Mouse (Mus musculus) mouse trophoblast stem cell (cell line): Measurements from ENCODE around the gene Dusp10.

Experiments used
- in situ Hi-C, 2 experiments: fragments of 300-500 bp; cut with MseI, MboI; formaldehyde crosslinking; loops; 2 replicates in 1 of 2; 3 replicates in 1 of 2; pipeline ENCODE4 v1.15.1; 2025

Gene Dusp10

DNA sequence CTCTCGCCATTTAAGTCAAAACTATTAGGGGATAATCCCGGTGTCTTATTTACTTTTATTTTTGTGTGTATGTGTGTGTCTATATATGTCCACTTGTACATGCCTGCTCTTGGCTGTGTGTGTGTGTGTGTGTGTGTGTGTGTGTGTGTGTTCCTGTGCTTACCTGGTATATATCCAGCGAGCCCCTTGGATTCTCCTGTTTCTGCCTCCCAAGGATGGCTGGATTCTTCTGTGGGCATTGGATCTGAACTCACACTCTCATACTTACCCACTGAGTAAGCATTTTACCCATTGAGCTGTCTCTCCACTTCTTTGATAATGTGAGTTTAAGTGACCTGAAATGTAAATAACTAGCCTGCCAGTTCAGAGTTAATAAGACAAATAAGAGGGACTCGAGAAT lies 40.6 kb downstream of the Dusp10 start:
- in situ Hi-C loops = no loop called here

DNA sequence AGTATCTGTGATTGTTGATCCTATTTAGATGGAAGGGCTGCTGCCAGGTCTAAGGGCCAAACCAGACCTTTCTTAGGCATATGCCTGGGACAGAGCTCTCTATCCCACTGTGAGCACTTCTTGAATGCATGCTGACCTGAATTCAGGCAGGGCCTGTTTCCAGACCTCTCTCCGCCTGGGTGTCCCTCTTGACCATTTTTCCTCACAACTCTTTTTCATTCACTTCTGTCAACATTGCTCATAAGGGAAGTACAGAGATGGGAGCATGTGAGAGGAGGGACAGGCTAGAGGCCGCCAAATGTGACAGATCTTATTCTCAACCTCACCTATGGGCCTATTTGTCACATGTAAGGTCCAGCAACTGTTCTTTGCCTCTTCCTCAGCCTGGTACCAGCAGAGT lies 41.1 kb downstream of the Dusp10 start:
- in situ Hi-C loops = no loop called here

DNA sequence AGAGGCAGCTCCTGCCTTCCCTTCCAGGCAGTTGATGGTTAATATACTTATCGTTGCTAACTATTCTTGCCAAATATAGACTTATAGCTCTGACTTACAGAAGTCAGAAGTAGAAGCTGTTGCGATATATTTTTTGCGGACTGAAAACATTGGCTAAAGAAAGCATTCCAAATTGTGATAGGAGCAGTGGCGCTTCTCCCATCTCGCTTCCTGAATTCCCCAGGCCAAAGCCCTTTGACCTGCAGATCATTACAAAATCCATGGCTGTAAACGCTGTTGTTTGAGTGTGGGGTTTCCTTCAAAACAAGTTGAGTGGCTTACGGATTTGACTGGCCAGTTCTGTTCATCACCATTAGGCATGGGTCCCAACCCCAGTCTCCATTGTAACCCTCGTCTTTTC lies 45.1 kb downstream of the Dusp10 start:
- in situ Hi-C loops = no loop called here

DNA sequence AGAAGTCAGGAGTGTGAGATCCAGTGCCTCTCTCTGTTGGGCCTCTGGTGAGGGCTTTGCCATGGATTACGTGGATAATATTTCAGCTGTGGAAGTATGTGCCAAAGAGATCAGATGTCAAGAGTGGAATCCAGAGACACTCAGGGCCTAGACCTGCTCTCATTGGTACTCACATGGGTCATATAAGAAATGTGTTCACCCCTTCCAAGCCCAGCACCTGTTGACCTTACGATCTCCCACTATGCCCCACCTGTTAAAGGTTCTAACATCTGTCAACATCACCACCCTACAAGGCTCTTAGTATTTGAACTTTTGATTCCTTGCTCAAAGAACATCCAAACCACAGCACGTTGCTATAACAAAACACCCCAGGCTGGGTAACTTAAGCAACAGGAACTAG lies 46.7 kb downstream of the Dusp10 start:
- in situ Hi-C loops = no loop called here

GRCm38 (mm10) chr1:184060381-184060780 lies 47.3 kb downstream of the Dusp10 start:
- in situ Hi-C loops = no loop called here

DNA sequence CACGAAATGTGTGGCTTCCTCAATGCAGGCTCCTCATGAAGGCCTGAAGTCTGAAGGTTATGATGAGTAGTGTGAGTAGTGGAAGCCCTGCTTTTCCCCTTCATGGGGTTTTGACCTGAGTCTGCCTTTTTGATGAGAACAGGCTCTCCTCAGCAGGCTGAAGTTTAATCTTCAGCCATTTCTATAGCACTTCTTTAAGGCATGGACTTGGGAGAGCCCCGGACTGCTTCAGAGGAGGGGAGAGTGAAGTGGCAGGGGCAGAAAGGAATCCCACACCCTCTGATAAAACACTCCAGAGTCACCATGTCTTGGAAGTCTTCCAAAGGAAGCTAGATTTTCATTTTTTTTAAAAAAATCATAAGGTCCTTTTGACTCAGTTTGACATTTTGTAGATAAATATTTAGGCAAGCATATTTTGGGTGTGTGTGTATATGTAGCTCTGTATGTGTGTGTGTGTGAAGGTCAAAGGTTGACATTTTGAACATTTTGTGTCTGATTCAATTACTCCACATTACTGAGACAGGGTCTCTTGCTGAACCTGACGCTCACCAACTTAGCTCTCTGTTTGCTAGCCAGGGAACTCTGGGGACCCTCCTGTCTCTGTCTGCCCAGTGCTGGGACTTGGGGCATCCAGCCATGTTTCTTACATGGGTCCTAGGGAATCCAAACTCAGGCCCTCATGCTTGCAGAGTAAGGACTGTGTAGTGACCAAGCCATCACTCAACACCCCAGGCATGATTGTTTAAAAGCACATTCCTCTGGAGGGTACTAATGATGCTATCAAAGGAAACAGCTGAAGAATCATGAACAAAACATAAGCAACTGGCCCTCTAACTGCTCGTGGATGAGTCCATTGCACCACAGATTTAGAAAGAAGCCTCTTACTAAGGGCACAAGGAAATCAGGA lies 48.0 kb downstream of the Dusp10 start:
- in situ Hi-C loops = no loop called here

DNA sequence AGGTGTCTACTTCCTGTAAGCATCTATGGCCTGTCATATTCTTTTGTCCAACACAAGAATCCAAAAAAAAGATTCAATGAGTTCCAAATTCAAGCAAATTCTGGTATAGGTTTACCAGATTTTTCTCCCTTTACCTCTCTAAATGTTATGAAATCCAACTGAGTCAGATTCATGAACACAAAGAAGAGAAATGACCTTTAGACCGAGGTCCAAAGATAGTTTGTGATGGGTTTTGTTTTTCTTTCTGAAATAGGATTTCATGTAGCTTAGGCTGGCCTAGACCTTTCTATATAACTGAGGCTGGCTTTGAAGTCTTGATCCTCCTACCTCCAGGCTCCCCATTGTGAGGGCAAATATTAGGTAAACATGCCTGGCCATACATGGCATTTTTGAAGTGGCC lies 48.8 kb downstream of the Dusp10 start:
- in situ Hi-C loops = no loop called here

DNA sequence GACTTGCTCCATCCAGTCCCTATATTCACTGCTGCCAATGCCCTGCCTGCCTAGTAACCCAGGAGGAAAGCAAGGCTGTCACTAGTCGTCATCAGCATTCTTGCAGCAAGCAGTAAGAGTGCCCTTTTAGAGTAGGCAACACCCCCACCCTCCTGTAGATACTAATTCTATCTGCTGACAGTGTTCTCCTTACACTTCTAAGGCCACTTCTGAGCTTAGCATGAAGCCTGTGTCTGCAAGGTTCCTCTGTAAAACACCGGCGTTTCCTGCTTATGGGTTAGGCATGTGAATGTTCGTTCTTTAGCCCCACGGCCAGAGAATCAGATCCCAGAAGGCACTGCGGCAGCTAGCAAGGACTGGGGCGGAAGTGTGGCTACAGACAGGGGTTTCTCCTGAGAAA lies 51.2 kb downstream of the Dusp10 start:
- in situ Hi-C loops = no loop called here

DNA sequence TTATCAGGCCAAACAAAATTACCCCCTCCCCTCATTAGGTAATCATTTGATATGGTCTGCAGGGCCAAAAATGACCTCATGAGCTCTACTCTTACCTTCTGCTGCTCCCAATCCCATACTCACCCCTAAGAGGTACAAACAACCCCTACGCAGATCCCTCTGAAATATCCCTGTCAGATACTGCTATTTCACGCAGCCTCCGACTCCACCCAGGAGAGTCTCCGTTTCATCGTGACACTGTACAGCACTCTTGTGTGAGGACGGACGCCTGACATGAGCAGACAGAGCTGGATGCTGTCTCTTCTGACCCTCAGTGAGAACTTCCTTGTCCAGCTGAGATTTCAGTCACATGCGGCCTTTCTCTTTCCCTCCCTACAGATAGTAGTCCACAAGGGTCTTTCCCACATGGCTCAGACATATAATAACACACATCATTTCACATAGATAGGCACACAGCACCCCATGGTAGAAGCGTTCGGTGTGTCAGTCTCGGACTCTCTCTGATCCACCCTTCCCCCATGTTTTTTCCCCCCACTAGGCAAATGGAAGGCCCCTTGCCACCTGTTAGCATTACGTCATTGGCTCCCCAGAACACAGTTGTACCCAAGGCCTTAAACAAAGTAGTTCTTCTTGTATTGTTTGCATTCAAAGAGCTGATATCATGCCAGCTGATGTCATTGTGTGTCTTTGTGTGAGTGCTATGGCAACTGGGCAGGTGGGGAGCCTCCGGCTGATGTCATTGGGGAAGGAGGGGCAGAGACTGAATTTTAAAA lies 52.7 kb downstream of the Dusp10 start:
- in situ Hi-C loops = no loop called here

DNA sequence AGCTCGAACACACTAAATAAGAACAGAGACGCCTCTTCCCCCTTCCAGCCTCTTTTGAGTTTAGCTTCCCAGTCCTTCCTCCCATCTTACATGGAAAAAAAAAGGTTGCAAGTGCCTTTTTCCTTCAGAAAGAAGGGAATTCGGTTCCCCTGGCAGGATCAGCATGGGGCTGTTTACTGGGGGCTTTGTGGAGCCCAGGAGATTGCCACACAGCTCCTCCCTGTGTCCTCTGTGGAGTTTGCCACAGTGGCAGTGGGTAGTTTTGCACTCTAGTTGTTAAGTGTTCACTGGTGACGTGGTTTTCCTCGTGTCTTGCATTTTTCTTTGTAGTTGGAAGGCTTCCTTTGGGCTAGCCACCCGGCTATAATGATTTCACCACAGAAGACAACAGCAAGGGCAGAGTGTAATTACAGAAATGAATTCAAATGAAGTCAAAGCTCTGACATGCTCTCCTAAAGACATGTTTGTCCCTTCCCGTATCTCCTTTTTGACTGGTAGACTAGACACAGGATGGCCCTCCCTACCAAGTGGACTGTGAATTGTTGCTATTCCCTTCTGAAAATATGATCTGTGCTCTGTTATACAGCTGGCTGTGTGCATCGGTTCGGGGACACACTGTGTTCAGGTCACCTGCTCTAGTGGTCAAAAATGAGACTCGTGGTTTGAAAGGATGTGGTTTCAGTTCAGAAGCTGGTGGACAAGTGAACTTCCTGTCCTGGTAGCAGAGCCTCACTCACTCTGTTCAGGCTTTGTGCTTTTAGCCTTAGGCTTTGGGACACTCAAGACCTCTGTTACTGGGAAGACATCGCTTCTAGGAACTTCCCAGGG lies 53.6 kb downstream of the Dusp10 start:
- in situ Hi-C loops = no loop called here

DNA sequence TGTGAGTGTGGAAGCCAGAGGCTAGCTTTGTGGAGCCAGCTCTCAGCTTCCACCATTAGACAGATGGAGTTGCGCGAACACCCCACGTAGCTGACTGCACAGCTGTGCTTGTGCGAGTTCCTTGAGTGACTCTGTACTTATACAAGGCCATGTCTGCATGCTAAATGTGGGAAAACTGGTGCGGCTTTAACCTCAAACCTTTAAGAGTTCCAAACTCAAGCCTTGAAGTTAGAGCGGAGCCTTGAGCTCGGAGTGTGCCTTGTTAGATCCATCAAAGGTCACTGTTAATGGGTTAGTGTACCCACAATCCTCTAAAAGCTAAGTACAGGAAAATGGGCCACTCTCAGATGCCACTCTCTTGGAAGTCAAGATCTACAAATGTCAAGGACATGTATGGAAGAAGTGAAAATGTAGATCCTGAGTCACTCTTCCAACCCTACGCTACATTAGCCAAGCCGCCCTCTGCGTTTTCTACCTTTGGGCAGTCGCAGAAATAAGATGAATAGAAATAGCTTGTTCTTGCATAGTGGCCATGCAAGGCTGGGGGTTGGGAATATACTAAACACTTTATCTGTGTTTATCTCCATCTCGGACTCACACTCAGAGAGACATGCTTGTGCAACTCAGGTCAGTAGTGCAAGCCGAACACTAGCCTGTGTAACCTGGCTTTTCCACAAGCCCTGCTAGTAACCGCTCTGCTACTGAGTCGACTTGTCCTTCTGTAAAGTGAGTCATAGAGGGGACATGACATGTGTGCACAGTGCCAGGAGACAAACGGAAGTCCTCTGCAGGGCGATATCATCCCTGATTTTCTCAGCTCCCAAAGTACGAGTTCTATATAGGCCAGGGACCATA lies 54.8 kb downstream of the Dusp10 start:
- in situ Hi-C loops = no loop called here

- in situ Hi-C loops = no loop called here
Observed at GRCm38 (mm10) chr1:184068971-184069370, 55.9 kb downstream of the Dusp10 start.

GRCm38 (mm10) chr1:184076065-184076464 lies 63.0 kb downstream of the Dusp10 start:
- in situ Hi-C loops = no loop called here

- in situ Hi-C loops = no loop called here
Observed at GRCm38 (mm10) chr1:184076756-184077155, 63.7 kb downstream of the Dusp10 start.

- in situ Hi-C loops = no loop called here
Observed at GRCm38 (mm10) chr1:184079304-184079703, 66.2 kb downstream of the Dusp10 start.

- in situ Hi-C loops = no loop called here
Observed at GRCm38 (mm10) chr1:184082661-184083060, 69.6 kb downstream of the Dusp10 start.

DNA sequence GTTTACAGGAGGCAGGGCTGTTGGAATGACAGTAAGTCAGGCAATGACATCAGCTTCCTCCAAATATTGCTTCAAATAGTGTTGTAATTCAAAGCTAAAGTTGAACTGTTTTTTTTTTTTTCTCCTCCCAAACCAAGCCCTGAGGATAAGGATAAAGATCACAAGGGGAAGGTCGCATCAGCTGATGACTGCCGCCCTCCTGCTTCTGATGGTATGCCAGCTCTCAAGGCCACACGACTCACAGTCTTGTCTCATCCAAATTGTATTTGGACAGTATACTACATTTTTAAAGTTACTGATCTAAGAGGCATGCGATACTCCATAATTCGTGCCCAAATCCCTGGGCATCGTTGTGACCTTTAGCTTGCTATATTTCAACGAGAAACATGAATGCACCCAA lies 70.1 kb downstream of the Dusp10 start:
- in situ Hi-C loops = no loop called here

- in situ Hi-C loops = no loop called here
Observed at GRCm38 (mm10) chr1:184084961-184085360, 71.9 kb downstream of the Dusp10 start.

DNA sequence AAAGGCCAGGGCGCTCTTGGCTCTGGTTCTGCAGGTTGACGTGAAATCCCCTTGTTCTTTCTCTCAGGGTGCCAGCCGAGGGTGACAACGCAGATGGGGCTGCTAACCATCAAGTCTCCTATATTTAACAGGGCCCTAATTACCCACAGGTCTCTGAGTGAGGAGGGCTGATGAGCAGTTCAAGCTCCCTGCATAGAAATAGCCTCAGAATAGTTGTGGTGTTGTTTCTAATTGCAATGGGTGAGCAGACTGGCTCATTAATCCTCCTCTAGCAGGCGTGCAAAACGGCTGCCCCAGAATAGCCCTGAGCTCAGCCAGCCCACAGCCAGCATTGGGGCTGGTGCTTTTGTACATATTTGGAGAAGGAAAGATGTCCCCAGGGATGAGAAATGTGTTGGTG lies 77.4 kb downstream of the Dusp10 start:
- in situ Hi-C loops = no loop called here

GRCm38 (mm10) chr1:184094914-184095313 lies 81.8 kb downstream of the Dusp10 start:
- in situ Hi-C loops = no loop called here

DNA sequence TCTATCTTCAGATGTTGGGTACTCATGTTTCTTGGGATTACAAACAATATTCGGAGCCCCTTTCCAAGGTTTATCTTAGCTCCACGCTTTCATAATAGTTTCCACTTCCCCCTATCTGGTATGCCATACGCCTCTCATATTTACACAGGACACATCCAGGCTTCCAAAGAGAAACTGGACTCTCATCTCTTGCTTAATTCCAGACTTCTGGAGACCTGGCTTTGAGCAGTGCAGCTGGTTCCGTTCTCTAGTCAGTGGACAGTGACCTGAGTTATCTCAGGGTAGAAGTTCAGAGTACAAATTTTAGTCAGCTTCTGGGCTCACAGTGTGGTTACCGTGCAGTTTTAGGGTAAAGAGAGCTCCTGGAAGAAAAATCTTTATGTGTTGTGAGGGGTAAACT lies 87.3 kb downstream of the Dusp10 start:
- in situ Hi-C loops = no loop called here
